Mouse (Mus musculus) embryonic fibroblast, embryonic 13.5 days (primary cell): Measurements from ENCODE around the gene D330020A13Rik. TPM values are rescaled to one million over a fixed set of nuclear protein-coding genes. Genes with fewer than 3 reads are reported as not detected.

Source experiments
- H3K27ac ChIP-seq: 2 replicates; pipeline ENCODE4 v1.5.1; 2012; ENCODE audit warnings: low read length, control low read depth, inconsistent platforms; ENCODE audit not compliant: insufficient read depth
- H3K4me1 ChIP-seq: 2 replicates; pipeline ENCODE4 v1.6.1; 2011; ENCODE audit warnings: low read length; ENCODE audit not compliant: control insufficient read depth, insufficient read depth
- H3K4me3 ChIP-seq: 2 replicates; pipeline ENCODE4 v1.5.1; 2011; ENCODE audit warnings: mild to moderate bottlenecking, control low read depth, low read length; ENCODE audit not compliant: insufficient read depth
- CTCF ChIP-seq: IDR thresholded peaks from 2 replicates; pipeline ENCODE4 v1.5.1; 2011; ENCODE audit warnings: mild to moderate bottlenecking, control low read depth, low read length, moderate library complexity, borderline replicate concordance; ENCODE audit not compliant: insufficient read depth
- POLR2A ChIP-seq: IDR thresholded peaks from 2 replicates; pipeline ENCODE4 v1.6.1; 2011; ENCODE audit warnings: low read depth, mild to moderate bottlenecking, control low read depth, low read length, moderate library complexity
- polyA plus RNA-seq: library from polyadenylated mRNA; stranded (reverse); fragments of >200 nt; gene quantifications from 2 replicates; pipeline ENCODE4 v1.2.4, GENCODE M21; 2011; ENCODE audit warnings: low read depth; ENCODE audit not compliant: missing spikeins, insufficient read length

Gene D330020A13Rik
- not detected in 2 replicates for polyA plus RNA-seq

- no peaks in the 10 kb centered on the region for H3K4me1 ChIP-seq
- no peak within 1 kb of the TSS for H3K27ac ChIP-seq
- TF ChIP-seq CTCF (no peak), POLR2A (no peak)
- peak within 1 kb of the TSS; percentile 42 for H3K4me3 ChIP-seq
Observed at GRCm38 (mm10) chr6:120294056-120294784, at the start of gene D330020A13Rik, which contains the start of gene B4galnt3. Gene D330020A13Rik (plus strand): TSS chr6:120294364. Gene B4galnt3 (minus strand): TSS chr6:120294559.

- Histone ChIP-seq H3K27ac (no peak overlapping the region), H3K4me1 (no peaks in the 10 kb centered on the region), H3K4me3 (no peak overlapping the region)
- TF ChIP-seq POLR2A (no peak), CTCF (no peak)
Observed at GRCm38 (mm10) chr6:120246676-120247075, 47.5 kb upstream of the D330020A13Rik start.

- H3K4me3 ChIP-seq: no peak overlapping the region
- no peaks in the 10 kb centered on the region for H3K4me1 ChIP-seq
- no peak overlapping the region for H3K27ac ChIP-seq
- TF ChIP-seq CTCF: no peak
- TF ChIP-seq POLR2A: no peak
Observed at GRCm38 (mm10) chr6:120249831-120250230, 44.3 kb upstream of the D330020A13Rik start.

- no peak overlapping the region for H3K4me3 ChIP-seq
- TF ChIP-seq POLR2A (no peak), CTCF (no peak)
- no peaks in the 10 kb centered on the region for H3K4me1 ChIP-seq
- no peak overlapping the region for H3K27ac ChIP-seq
Observed at GRCm38 (mm10) chr6:120251010-120251409, 43.2 kb upstream of the D330020A13Rik start.

- no peak overlapping the region for H3K27ac ChIP-seq
- no peak overlapping the region for H3K4me3 ChIP-seq
- TF ChIP-seq CTCF (no peak), POLR2A (no peak)
- H3K4me1 ChIP-seq: no peaks in the 10 kb centered on the region
Observed at GRCm38 (mm10) chr6:120252741-120253140, 41.4 kb upstream of the D330020A13Rik start.

GRCm38 (mm10) chr6:120254640-120255039, 39.5 kb upstream of the D330020A13Rik start:
- no peak overlapping the region for H3K27ac ChIP-seq
- no peak overlapping the region for H3K4me3 ChIP-seq
- TF ChIP-seq POLR2A: no peak
- TF ChIP-seq CTCF: no peak
- H3K4me1 ChIP-seq: no peaks in the 10 kb centered on the region

GRCm38 (mm10) chr6:120255144-120255543, 39.0 kb upstream of the D330020A13Rik start:
- no peaks in the 10 kb centered on the region for H3K4me1 ChIP-seq
- no peak overlapping the region for H3K4me3 ChIP-seq
- no peak overlapping the region for H3K27ac ChIP-seq
- TF ChIP-seq CTCF (no peak), POLR2A (no peak)

GRCm38 (mm10) chr6:120255701-120256100, 38.5 kb upstream of the D330020A13Rik start:
- no peaks in the 10 kb centered on the region for H3K4me1 ChIP-seq
- H3K27ac ChIP-seq: no peak overlapping the region
- H3K4me3 ChIP-seq: no peak overlapping the region
- TF ChIP-seq POLR2A: no peak
- TF ChIP-seq CTCF: no peak

- no peak overlapping the region for H3K4me3 ChIP-seq
- no peaks in the 10 kb centered on the region for H3K4me1 ChIP-seq
- TF ChIP-seq POLR2A: no peak
- no peak for TF ChIP-seq CTCF
- H3K27ac ChIP-seq: no peak overlapping the region
Observed at GRCm38 (mm10) chr6:120256431-120256935, 37.7 kb upstream of the D330020A13Rik start.

GRCm38 (mm10) chr6:120259481-120259880, 34.7 kb upstream of the D330020A13Rik start:
- H3K4me1 ChIP-seq: no peaks in the 10 kb centered on the region
- H3K27ac ChIP-seq: no peak overlapping the region
- TF ChIP-seq CTCF (no peak), POLR2A (no peak)
- H3K4me3 ChIP-seq: no peak overlapping the region
